Mouse (Mus musculus): ENCODE data around the gene Cuzd1.

Cuzd1 gene

GRCm38 (mm10) chr7:131322192-131322591, at the start of gene Cuzd1:
TSS of gene Cuzd1 (minus strand) at chr7:131322292.
- no peak for DNase-seq (ENCODE audit: low spot score)

GRCm38 (mm10) chr7:131371470-131371860, 49.4 kb upstream of the Cuzd1 start:
- DNase-seq (ENCODE audit: low spot score): no peak

GRCm38 (mm10) chr7:131370648-131371469, 48.8 kb upstream of the Cuzd1 start, which contains the start of gene Pstk:
TSS of gene Pstk (plus strand) at chr7:131371141.
- peak; percentile 83 for DNase-seq (ENCODE audit: low spot score)

DNA sequence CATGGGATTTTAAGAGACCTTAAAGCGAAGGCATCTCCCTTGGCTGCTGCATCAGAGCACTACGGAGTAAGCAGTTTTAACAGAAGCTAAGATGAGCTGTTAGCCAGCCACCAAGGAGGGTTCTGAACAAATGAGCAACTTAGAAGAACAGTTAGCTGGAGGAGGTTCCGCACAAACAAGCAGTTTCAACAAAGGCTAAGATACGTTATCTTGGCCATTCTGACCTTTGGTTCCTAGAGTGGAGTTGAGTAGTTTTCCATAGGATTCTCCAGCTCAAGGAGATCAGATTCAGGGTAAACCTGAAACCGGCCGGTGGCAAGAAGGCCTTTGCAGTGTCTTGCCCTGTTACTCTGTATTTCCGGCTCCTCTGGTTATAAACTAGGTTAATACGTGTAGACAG, 42.0 kb upstream of the Cuzd1 start:
- DNase-seq (ENCODE audit: low spot score): no peak

- DNase-seq (ENCODE audit: low spot score): peak; percentile 91
Observed at GRCm38 (mm10) chr7:131362615-131363300, 40.7 kb upstream of the Cuzd1 start, which contains the start of gene 2310057M21Rik. TSS of gene 2310057M21Rik (minus strand) at chr7:131362759.

GRCm38 (mm10) chr7:131362269-131362614, 40.1 kb upstream of the Cuzd1 start:
- DNase-seq (ENCODE audit: low spot score): no peak

DNA sequence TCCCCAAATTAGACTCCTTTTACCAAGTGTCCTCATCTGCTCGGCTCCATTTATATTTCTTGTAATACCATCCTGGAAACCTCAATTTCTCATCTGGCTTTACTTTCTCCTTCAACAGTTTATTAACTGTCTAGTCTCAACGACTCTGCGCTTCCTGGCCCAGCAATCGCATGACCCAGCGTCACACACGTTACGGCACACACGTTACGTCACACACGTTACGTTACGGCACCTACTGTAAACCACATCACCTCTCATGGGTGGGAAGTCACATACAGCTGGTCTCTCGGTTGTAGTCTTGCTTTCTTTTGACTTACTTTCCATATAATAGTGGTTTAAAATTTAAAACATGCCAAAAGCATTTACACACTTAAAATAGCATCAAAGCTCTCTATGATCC, 34.0 kb upstream of the Cuzd1 start:
- DNase-seq (ENCODE audit: low spot score): no peak

GRCm38 (mm10) chr7:131345856-131346541, 23.9 kb upstream of the Cuzd1 start:
- DNase-seq (ENCODE audit: low spot score): no peak

DNA sequence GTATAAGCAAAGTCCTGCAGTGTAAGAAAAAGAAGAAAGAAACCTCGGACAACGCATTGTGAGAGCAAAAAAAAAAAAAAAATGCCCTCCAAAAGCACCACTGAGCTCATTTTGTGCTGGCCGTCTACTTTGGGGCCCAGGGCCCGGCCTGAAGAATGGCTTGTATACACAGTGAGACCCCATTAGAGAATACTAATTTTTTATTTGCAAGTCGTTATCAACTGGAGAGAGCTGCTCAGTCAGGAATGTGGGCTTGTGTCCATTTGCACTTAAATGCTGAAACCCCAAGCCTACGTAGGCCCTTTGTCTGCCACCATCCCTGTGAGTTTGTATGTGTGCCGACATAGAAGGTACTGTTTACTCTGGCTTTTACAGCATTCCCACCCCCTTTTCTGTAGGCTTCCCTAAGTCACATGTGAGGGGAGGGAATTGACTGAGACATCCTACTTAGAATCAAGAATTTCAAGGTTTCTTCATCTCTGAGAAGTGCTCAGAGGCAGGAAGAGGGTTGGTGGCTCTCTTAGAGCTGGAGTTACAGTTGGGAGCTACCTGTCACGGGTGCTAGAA, 15.5 kb upstream of the Cuzd1 start:
- no peak for DNase-seq (ENCODE audit: low spot score)

DNA sequence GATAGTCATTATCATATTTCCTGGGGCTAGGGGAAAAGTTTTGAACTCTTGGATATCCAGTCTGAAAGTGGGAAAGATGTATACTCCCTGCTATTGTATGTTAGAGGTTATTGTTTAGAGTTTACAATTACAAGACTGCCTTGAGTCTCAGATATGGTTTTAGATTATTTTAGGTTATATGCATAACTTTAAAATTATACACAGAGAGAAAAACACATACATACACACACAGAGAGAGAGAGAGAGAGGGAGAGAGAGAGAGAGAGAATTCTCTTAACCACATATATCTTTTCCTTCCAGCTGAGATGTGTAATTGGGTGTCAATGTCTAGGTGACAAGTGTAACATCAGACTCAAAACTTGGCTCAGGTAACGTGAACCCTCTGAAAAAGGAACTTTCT, 11.5 kb upstream of the Cuzd1 start, which contains the start of gene Fam24a:
TSS of gene Fam24a (plus strand) at position 301 of the 400 bp plus-strand sequence.
- no peak for DNase-seq (ENCODE audit: low spot score)

- no peak for DNase-seq (ENCODE audit: low spot score)
Observed at GRCm38 (mm10) chr7:131331688-131332087, 9.6 kb upstream of the Cuzd1 start.

DNA sequence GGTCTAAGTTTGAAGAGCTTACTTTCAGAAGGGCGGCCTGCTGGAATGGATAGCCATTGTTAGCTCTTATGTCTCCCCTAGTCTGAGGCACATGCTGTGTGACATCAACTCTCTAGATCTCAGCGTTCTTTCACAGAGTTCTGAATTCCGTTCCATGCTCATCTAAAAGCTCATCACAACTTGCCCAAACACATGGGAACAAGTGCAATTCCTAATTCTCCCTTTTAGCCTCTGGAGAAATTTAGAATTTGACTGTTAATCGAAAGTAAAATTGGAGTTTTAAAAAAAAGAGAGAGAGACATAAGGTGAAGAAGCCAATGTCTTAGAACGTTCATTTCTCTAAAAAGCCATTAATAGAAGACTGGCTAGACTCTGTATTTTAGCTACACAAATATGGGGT, 7.3 kb upstream of the Cuzd1 start, which contains the start of gene Fam24b:
TSS of gene Fam24b (minus strand) at position 101 of the 400 bp plus-strand sequence.
- no peak for DNase-seq (ENCODE audit: low spot score)

DNA sequence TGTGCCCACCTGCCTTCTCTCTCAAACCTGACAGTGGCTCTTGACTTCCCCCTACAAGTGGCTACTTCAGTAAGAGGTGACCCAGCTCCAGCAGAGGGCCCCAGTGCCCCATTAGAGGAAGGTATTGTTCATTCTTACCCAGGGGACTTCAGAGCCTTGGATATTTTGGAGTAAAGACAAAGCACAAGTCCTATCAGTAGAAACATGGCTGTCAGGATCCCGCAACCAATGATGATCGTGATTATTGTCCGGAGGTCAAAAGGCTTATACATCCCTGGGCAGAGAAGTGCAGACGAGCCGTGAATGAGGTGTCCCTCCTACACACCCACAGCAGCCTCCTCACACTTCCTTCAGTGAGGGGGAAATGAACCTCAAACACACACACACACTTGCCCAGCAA, 5.0 kb upstream of the Cuzd1 start:
- no peak for DNase-seq (ENCODE audit: low spot score)

DNA sequence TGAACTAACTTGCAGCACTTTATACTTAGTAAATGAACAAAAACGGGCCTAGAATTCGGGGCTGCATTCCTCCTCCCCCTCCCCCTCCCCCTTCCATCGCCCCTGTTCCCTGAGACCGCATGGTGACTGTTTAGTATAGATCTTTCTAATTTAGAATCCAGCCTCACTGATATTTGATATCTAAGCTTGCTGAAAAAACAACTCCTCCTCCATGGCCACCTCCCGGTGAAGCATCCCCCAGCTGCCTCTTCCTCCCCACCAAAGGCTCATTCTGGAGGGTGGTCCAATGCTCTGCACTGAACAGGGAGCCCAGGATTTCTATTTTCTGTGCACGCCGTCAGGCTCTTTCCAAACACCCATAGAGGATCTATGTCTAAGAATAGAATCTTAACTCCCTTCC, 3.8 kb downstream of the Cuzd1 start:
- no peak for DNase-seq (ENCODE audit: low spot score)

GRCm38 (mm10) chr7:131317587-131317986, 4.5 kb downstream of the Cuzd1 start:
- DNase-seq (ENCODE audit: low spot score): no peak

DNA sequence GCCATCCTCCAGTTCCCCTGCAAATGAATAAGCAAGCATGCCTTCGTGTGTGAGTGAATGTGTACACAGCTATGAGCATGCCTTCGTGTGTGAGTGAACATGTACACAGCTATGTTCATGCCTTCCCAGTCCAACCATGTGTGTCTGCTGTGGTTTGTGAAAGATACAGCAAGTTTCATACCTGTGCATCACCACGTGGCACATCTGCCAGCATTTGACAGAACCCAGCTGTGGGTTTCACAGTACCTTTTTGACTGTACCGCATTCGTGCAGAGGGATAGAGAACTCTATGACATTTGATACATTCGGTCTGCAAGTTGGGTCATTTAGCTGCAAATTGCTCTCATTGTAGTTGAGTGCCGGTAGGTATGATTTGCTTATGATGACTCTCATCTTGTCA, 7.6 kb downstream of the Cuzd1 start:
- no peak for DNase-seq (ENCODE audit: low spot score)

GRCm38 (mm10) chr7:131306733-131307132, 15.4 kb downstream of the Cuzd1 start:
- DNase-seq (ENCODE audit: low spot score): no peak

DNA sequence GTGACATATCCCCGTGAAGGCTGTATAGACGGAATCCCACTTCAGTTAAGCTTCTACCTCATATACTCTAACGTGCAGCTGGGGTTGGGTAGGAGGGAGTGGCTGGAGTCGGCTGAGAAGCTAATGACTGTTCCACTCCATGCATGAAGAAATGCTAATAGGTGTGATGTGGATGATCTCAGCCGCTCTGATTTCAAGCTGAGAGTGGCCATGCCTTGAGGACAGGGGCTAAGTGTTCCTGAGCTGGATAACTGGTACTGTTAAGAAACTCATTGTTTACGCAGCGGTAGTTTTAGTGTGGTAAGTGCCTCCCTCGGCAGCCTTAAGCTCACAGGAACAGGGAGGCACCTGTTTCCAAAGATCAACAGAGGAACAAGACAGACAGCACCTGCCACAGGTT, 18.8 kb downstream of the Cuzd1 start:
- DNase-seq (ENCODE audit: low spot score): no peak

GRCm38 (mm10) chr7:131297151-131297550, 24.9 kb downstream of the Cuzd1 start:
- no peak for DNase-seq (ENCODE audit: low spot score)

GRCm38 (mm10) chr7:131265851-131266250, 56.2 kb downstream of the Cuzd1 start:
- DNase-seq (ENCODE audit: low spot score): no peak

GRCm38 (mm10) chr7:131264251-131264650, 57.8 kb downstream of the Cuzd1 start:
- DNase-seq (ENCODE audit: low spot score): no peak

- no peak for DNase-seq (ENCODE audit: low spot score)
Observed at GRCm38 (mm10) chr7:131260946-131261345, 61.1 kb downstream of the Cuzd1 start.
